In genomic region chr10:71062151-71062550, GRCm38 (mm10) we compare ENCODE assay signal across 14 mouse cellular contexts.
DNase-seq lines count a peak whose midpoint lies in the region; ATAC-seq and TF ChIP-seq lines count a peak whose summit lies in the region.
"Had no signal": no experiment of that assay in that cellular context is flagged by ENCODE, and none has a peak within 500 bp of the region (broad histone marks: within the 10 kb centered on the region; RNA-seq: fewer than 3 reads in every experiment).

No protein-coding gene starts in this region.

- peak overlapping the region; percentile 31 for H3K27ac ChIP-seq in embryonic facial prominence, embryonic 15.5 days (replicated peaks)
- no peak overlapping the region for H3K27ac ChIP-seq in embryonic facial prominence, embryonic 10.5 days (replicated peaks)
- no peak overlapping the region for H3K27ac ChIP-seq in lung, postnatal 0 days (ENCODE audit: low read length)
- H3K27ac ChIP-seq in stomach, postnatal 0 days (replicated peaks), result 0 out of 2 replicates have a peak overlapping the region, but pooled peaks have one; percentile 13
- H3K27ac ChIP-seq: hindbrain, embryonic 13.5 days; liver, embryonic 15.5 days; midbrain, embryonic 10.5 days had no signal

- peaks cover 36% of the 10 kb centered on the region for H3K4me1 ChIP-seq in embryonic facial prominence, embryonic 15.5 days
- peaks cover 33% of the 10 kb centered on the region for H3K4me1 ChIP-seq in embryonic facial prominence, embryonic 10.5 days
- H3K4me1 ChIP-seq in lung, postnatal 0 days (ENCODE audit: insufficient read depth, low read depth, low read length), result no peaks in the 10 kb centered on the region
- peaks cover 6% of the 10 kb centered on the region; the same call in 1 of the 2 replicates for H3K4me1 ChIP-seq in lung, adult 2 months (ENCODE audit: control insufficient read depth, insufficient read depth, low read length)
- H3K4me1 ChIP-seq in stomach, postnatal 0 days (replicated peaks; ENCODE audit: control insufficient read depth, insufficient read depth), result peaks cover 4% of the 10 kb centered on the region; the same call in 1 of the 2 replicates
- H3K4me1 ChIP-seq: liver, embryonic 15.5 days had no signal

- intact Hi-C loops in heart, postnatal 14 days (cut with DNase I), result no loop called here

- no peak overlapping the region for H3K4me2 ChIP-seq in embryonic facial prominence, embryonic 15.5 days (replicated peaks)
- H3K4me2 ChIP-seq in lung, postnatal 0 days (replicated peaks; ENCODE audit: low read depth, low read length), result no peak overlapping the region
- no peak overlapping the region for H3K4me2 ChIP-seq in stomach, postnatal 0 days (replicated peaks; ENCODE audit: low read depth)
- H3K4me2 ChIP-seq: hindbrain, embryonic 13.5 days; liver, embryonic 15.5 days had no signal

- H3K9ac ChIP-seq in embryonic facial prominence, embryonic 15.5 days, result no peak overlapping the region
- H3K9ac ChIP-seq in lung, postnatal 0 days (replicated peaks; ENCODE audit: low read depth), result no peak overlapping the region
- no peak overlapping the region for H3K9ac ChIP-seq in stomach, postnatal 0 days (ENCODE audit: low read length)
- H3K9ac ChIP-seq: hindbrain, embryonic 13.5 days; liver, embryonic 15.5 days had no signal

- TF ChIP-seq EP300 in lung, postnatal 0 days (IDR thresholded peaks at IDR 0.05), result no peak
- TF ChIP-seq EP300 in stomach, postnatal 0 days (optimal IDR thresholded peaks at IDR 0.05), result no peak

- no peaks in the 10 kb centered on the region for H3K9me3 ChIP-seq in embryonic facial prominence, embryonic 15.5 days (replicated peaks)
- no peaks in the 10 kb centered on the region for H3K9me3 ChIP-seq in embryonic facial prominence, embryonic 10.5 days
- no peaks in the 10 kb centered on the region for H3K9me3 ChIP-seq in lung, postnatal 0 days (ENCODE audit: low read length)
- no peaks in the 10 kb centered on the region for H3K9me3 ChIP-seq in stomach, postnatal 0 days (ENCODE audit: control insufficient read depth, low read length)
- H3K9me3 ChIP-seq: hindbrain, embryonic 13.5 days; liver, embryonic 15.5 days; midbrain, embryonic 10.5 days had no signal

- no peaks in the 10 kb centered on the region for H3K27me3 ChIP-seq in embryonic facial prominence, embryonic 15.5 days
- no peaks in the 10 kb centered on the region for H3K27me3 ChIP-seq in embryonic facial prominence, embryonic 10.5 days (replicated peaks; ENCODE audit: low read depth, poor library complexity, severe bottlenecking)
- no peaks in the 10 kb centered on the region for H3K27me3 ChIP-seq in lung, postnatal 0 days (replicated peaks; ENCODE audit: insufficient read depth, low read length)
- no peaks in the 10 kb centered on the region for H3K27me3 ChIP-seq in stomach, postnatal 0 days (ENCODE audit: control insufficient read depth, insufficient read depth, low read length)
- H3K27me3 ChIP-seq: hindbrain, embryonic 13.5 days; liver, embryonic 15.5 days had no signal

- ATAC-seq in embryonic facial prominence, embryonic 15.5 days (ENCODE audit: insufficient number of reproducible peaks, low FRiP score, low TSS enrichment, low read depth), result no peak
- no peak for ATAC-seq in lung, postnatal 0 days
- ATAC-seq in stomach, postnatal 0 days (ENCODE audit: low FRiP score, low TSS enrichment), result no peak
- ATAC-seq: activated CD4-positive, CD25-positive, alpha-beta regulatory T cell, adult 4 months had no signal

- no peak for TF ChIP-seq POLR2A in lung, adult 2 months (IDR thresholded peaks at IDR 0.05; ENCODE audit: borderline replicate concordance, extremely low read depth, low read depth, low read length)

- H3K36me3 ChIP-seq in embryonic facial prominence, embryonic 15.5 days, result no peaks in the 10 kb centered on the region
- no peaks in the 10 kb centered on the region for H3K36me3 ChIP-seq in embryonic facial prominence, embryonic 10.5 days (replicated peaks)
- no peaks in the 10 kb centered on the region for H3K36me3 ChIP-seq in lung, postnatal 0 days (ENCODE audit: insufficient read depth, low read length)
- no peaks in the 10 kb centered on the region for H3K36me3 ChIP-seq in stomach, postnatal 0 days (ENCODE audit: control insufficient read depth, insufficient read depth, low read length)
- H3K36me3 ChIP-seq: hindbrain, embryonic 13.5 days; liver, embryonic 15.5 days; midbrain, embryonic 10.5 days had no signal

- WGBS in embryonic facial prominence, embryonic 15.5 days, result 43% methylated on average over 6 of the region's 6 CpGs
- 71% methylated on average over 6 of the region's 6 CpGs for WGBS in embryonic facial prominence, embryonic 10.5 days
- 44% methylated on average over 6 of the region's 6 CpGs for WGBS in lung, postnatal 0 days
- WGBS in lung, adult 2 months, result 40% methylated on average over 6 of the region's 6 CpGs
- 53% methylated on average over 6 of the region's 6 CpGs for WGBS in stomach, postnatal 0 days

- no peak for TF ChIP-seq CTCF in lung, postnatal 0 days (IDR thresholded peaks at IDR 0.05)
- no peak for TF ChIP-seq CTCF in lung, adult 2 months (IDR thresholded peaks at IDR 0.05; ENCODE audit: insufficient read depth, low read length)
- no peak for TF ChIP-seq CTCF in stomach, postnatal 0 days (IDR thresholded peaks at IDR 0.05; ENCODE audit: low read depth)

- H3K4me3 ChIP-seq in embryonic facial prominence, embryonic 15.5 days (replicated peaks), result no peak overlapping the region
- no peak overlapping the region for H3K4me3 ChIP-seq in embryonic facial prominence, embryonic 10.5 days
- H3K4me3 ChIP-seq in lung, postnatal 0 days (ENCODE audit: low read depth, low read length), result no peak overlapping the region
- H3K4me3 ChIP-seq in lung, adult 2 months (replicated peaks; ENCODE audit: extremely low read depth, low read depth, low read length), result no peak overlapping the region
- H3K4me3 ChIP-seq in stomach, postnatal 0 days (ENCODE audit: low read depth, low read length), result no peak overlapping the region
- H3K4me3 ChIP-seq: hindbrain, embryonic 13.5 days; liver, embryonic 15.5 days; midbrain, embryonic 10.5 days had no signal

- no peak for DNase-seq in embryonic facial prominence, embryonic 10.5 days (ENCODE audit: low spot score)
- peak; percentile 22 for DNase-seq in lung, postnatal 0 days (ENCODE audit: low spot score)
- DNase-seq in lung, adult 2 months, result no peak
- DNase-seq in heart, postnatal 14 days, result peak; percentile 29 to 49
- no peak for DNase-seq in stomach, postnatal 0 days (ENCODE audit: low spot score)
- DNase-seq in ovary, adult 18-20 months (ENCODE audit: low spot score), result no peak
- DNase-seq in retina, embryonic 14.5 days (ENCODE audit: low spot score), result no peak
- DNase-seq: cerebellum, postnatal 36 days; thymus, adult 2 months had no signal

Comparison
In these comparisons a context has a peak if more than half of its experiments do, and no peak if none do; other contexts are left out.
1. H3K27ac ChIP-seq: peak in embryonic facial prominence, embryonic 15.5 days (single experiment) and stomach, postnatal 0 days (single experiment); none in embryonic facial prominence, embryonic 10.5 days (single experiment) and lung, postnatal 0 days (single experiment).
2. DNase-seq: peak in lung, postnatal 0 days (single experiment) and heart, postnatal 14 days (2 of 2); none in embryonic facial prominence, embryonic 10.5 days (single experiment), lung, adult 2 months (single experiment), stomach, postnatal 0 days (single experiment), ovary, adult 18-20 months (single experiment) and retina, embryonic 14.5 days (single experiment).